Mouse (Mus musculus): ENCODE measurements around the gene Hoxa13.

The Hoxa13 gene

GRCm38 (mm10) chr6:52221337-52221992, 39.2 kb downstream of the Hoxa13 start, which contains the start of gene Hoxa7:
Gene Hoxa7, minus strand, starts transcription at chr6:52221854.
- DNase-seq (ENCODE audit: low read depth) = peak; percentile 59

- no peak for DNase-seq (ENCODE audit: low read depth)
Observed at GRCm38 (mm10) chr6:52220865-52221310, 39.8 kb downstream of the Hoxa13 start.

DNA sequence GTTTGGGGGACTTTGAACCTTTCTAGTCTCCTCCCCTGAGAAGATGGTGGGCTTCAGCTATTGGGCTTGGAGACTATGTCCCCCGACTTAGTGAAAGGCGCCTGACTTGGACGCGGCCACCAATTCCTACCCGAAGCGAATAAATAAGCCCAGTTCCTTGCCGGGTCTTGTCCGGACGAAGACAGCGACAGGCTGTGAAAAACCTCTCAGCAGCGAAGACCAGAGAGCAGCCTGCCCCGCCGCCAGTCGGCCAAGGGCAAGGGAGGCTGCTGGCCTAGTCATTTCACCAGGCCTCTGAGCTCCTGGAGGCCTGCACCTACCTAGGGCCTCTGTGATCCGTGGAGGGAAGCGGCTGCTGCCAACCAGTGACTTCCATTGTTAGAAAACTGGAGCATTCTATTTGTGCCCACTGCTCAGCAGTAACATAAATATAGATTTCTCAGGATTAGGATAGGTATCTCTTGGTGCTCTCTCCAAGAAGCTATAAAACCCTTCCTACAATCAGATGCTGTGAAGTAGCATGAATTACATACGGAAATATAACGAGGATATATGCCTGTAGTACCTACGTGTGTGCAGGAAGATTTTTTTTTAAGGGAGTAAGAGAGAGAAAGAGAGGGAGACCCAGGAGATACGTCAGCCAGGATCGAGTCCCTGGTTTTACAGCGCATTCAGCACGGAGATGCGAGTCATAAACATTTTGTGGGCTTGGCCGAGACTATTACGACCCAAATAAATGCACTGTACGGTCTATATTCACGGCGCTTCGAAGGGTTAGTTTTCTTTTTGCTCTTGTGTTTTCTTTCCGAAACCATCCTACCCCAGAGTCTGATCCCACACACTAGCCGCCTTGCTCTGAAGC, 40.4 kb downstream of the Hoxa13 start:
- no peak for DNase-seq (ENCODE audit: low read depth)

DNA sequence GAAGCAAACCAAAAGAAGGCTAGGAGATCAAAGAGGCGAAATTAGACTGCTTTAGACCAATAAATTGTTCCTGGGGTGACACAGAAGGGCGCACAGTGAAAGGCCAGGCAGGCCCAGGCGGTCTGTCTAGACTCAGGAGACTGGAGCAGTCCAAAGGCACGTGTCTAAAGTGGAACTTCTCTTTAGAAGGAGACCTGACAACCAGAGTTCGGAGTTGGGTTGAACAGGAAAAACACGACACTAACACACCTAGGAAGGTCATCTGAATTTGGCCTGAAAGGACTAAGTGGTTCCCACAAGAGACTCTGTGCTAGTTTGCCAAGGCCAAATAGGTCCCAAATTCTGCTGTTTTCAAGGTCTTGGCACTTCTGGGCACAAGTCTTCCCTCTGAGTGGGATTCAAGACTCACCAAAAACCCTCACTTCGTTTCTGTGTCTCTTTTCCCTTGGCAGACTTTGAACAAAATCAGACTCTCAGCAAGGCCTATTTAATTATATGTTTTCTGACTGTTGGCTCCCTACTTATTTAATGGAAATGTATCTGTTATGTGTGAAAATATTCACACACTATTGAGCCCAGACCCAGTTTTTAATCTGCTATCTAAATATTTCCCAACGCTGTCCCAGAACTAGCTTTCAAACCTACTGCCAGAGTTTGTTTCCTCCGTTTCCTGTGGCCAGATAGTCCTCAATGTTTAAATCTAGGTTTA, 41.3 kb downstream of the Hoxa13 start:
- DNase-seq (ENCODE audit: low read depth) = no peak

DNA sequence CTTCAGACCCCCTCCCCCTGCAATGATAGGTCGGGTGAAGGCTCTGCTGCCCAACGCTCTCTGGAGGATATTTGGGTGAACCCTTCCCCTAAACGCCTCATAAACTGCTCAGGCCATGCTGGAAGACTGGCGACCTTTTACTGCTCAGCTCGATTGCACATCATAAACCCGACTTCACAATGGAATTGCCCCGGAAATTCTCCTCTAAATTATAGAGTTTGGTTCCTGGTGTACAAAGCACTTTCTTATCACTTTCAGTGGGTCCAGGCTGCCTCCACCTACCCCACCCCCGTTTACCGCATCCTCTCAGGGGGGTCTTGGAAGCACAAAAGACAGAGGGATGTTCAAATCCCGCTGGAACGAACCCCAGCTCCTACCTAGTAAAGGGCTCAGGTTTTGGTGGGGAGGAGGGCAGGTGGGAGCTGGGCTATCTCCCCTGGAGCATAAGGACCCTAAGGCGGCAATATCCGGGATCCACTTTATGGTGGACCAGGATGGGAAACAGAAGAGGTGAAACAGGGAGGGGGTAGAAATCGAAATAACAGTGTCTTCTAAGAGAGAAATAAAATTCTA, 42.0 kb downstream of the Hoxa13 start:
- DNase-seq (ENCODE audit: low read depth) = no peak

- no peak for DNase-seq (ENCODE audit: low read depth)
Observed at GRCm38 (mm10) chr6:52217895-52218642, 42.6 kb downstream of the Hoxa13 start.

DNA sequence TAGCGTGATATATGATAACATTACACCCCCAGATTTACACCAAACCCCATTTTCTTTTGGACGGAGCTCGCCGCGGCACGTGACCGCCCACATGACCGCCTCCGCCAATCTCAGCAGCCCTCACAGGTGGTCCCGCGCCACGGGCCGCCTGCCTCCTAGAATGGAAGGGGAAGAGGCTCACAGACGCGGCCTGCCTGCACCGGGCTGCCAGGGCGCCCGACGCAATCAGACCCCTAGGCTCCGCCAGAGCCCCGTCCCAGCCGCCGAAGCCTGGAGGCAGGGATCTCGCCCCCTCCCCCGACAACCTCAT, 43.3 kb downstream of the Hoxa13 start:
- DNase-seq (ENCODE audit: low read depth) = no peak

DNA sequence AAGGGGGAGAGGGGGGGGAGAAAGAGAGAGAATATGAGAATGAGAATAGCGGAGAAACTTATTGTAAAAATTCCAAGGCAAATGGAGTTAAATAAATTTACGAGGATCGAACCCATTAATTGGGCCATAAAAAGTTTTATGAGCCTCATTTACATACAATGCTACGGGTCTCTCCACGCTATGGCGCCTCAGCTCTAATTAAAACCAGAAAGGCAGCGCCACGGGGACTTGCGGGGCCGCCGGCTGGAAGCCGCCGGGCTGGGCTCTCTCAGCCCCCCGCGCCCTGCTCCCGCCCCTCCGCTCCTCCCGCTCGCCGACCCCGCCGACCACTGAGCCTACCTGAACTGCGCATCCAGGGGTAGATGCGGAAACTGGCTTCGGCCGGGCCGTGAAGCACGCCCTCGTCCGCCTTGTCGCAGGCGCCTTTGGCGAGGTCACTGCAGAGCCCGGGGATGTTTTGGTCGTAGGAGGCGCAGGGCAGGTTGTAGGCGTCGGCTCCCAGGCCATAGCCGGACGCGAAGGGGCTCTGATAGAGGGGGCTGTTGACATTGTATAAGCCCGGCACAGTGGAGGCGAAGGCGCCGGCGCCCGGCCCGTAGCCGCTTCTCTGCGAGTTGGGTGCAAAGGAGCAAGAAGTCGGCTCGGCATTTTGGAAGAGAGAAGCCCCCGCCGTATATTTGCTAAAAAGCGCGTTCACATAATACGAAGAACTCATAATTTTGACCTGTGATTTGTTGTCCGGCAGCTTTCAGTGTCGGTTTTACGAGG, 43.8 kb downstream of the Hoxa13 start:
- DNase-seq (ENCODE audit: low read depth) = no peak

DNA sequence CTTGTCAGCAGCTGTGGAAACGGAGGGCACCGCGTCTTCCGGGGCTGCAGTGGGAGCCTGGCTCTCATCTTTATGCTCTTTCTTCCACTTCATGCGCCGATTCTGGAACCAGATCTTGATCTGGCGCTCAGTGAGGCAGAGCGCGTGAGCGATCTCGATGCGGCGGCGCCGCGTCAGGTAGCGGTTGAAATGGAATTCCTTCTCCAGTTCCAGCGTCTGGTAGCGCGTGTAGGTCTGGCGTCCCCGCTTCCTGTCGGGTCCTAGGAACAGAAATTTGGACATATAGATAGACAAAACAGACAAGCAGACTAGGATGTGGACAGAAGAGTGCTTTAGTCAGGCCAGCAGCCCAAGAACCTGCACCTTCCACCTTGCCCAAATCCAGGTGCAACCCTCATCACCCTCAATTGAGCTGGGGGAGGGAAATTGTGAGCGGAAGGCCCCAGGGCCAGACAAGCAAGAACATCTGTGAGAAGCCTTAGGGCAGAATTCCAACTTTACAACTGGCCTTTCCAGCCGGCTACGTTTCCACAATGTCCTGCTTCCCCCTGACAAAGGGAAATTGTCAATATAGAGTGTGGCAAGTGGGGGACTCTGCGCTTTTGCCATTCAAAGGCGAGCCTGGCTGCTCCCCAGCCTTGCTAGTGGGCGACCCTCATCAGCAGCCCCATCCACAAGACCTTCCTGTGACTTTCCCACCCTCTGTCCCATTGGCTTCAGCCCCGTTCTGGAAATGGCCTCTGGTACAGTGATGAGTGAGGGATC, 44.7 kb downstream of the Hoxa13 start:
- DNase-seq (ENCODE audit: low read depth) = no peak

- DNase-seq (ENCODE audit: low read depth) = no peak
Observed at GRCm38 (mm10) chr6:52215070-52215469, 45.6 kb downstream of the Hoxa13 start.

DNA sequence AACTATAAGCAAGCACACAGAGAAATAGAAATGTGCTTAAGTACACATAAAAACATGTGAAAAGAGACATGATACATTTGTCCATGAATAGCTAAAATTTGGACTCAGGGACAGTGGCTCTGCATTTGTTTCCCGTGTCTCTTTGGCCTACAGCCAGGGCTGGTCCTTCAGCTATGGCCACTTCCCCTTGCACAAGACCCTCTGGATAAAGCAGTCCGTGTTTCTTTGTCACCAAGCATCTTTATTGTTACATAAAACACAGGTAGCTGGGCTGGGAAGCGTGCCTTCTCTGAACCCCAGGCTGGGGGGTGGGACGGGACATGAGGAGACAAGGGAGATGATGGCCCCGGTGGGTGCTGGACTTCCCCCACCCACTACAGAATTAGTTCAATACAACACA, 46.4 kb downstream of the Hoxa13 start:
- DNase-seq (ENCODE audit: low read depth) = no peak

- DNase-seq (ENCODE audit: low read depth) = no peak
Observed at GRCm38 (mm10) chr6:52213119-52213986, 47.3 kb downstream of the Hoxa13 start, which contains the start of the genes Hoxa3 and Gm28308. Gene Hoxa3, minus strand, starts transcription at chr6:52213336. Gene Gm28308, minus strand, starts transcription at chr6:52213339.

DNA sequence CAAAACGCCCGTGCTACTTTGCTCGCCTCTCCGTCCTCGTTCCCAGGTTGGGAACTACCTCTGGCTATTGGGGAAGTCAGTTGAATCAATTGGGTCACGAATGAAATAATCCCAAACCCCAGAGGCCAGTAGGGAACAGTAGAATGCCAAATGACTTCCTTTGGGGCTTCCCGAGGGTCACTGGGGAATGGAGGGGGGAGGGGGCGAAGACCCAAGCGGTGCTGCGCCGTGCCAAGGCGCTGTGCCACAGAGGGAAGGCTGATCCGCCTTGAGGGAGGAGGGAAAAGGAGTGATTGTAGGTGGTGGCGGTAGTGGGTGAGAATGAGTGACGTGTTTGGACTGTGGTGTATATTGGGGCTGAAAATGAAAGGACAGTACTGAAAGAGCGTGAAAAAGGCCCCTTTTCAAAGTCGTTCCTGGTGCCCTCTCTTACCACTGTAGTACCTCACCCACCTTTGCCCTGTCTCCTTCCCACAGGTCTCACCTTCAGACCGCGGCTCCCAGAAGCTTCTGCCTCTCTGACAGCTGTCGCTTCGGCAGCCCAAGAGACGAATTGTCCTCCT, 48.0 kb downstream of the Hoxa13 start:
- DNase-seq (ENCODE audit: low read depth) = no peak

GRCm38 (mm10) chr6:52211961-52212360, 48.7 kb downstream of the Hoxa13 start:
- no peak for DNase-seq (ENCODE audit: low read depth)

- peak; percentile 40 for DNase-seq (ENCODE audit: low read depth)
Observed at GRCm38 (mm10) chr6:52211170-52211935, 49.3 kb downstream of the Hoxa13 start.

- no peak for DNase-seq (ENCODE audit: low read depth)
Observed at GRCm38 (mm10) chr6:52209685-52210046, 51.0 kb downstream of the Hoxa13 start.

DNA sequence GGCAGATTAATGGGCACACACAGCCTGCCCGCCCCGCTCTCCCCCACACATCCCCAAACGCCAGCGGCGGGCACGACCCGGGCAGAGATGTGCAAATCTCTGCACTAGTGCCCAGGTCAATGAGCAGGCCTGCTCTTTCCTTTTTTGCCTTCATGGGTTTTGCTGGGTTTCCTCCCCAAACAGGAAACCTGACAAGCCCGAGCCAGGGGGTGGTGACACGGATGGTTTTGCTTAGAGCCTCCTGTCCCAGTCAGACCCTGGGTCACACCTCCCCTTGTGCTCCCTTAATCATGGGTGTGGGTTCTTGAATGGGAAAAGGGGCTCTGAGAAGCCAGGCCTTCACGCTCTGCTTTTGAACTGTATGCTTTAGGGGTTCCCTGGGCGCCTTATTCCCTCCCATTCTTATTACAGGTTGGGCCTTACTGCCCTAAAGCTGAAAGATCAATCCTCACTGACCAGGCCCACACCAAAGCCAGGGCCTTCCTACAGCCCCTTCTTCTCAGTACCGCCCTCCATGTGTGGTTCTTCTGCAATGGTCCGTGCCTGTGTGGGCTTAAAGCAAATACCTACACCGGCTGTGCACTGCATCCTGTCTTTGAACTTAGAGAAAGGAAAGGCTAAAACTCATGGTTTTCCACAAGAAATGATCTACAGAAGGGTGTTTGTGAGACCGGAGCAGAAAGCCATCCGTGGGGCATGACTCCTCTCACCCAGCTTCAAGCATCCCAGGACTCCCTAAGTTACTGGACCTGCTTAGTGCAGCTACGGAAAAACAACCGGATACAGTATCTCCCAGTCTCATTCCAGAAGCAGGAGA, 51.6 kb downstream of the Hoxa13 start:
- no peak for DNase-seq (ENCODE audit: low read depth)

All from fibroblast of lung, adult 2 months (primary cell).